Mouse (Mus musculus) liver, embryonic 12.5 days (tissue): ENCODE results near the gene Sprtn. TPM values are rescaled to one million over a fixed set of nuclear protein-coding genes. Genes with fewer than 3 reads are reported as not detected.

Experiments
- ATAC-seq: fragments of 200-750 bp; cut with Nextera tagmentation; 2 replicates; pipeline ENCODE4 v1.8.0; 2017; ENCODE audit warnings: moderate number of reproducible peaks, mild to moderate bottlenecking, moderate library complexity
- H3K27ac ChIP-seq: fragments of 300-500 bp; sonication (generic); 2 replicates; pipeline ENCODE4 v1.5.1; 2016; ENCODE audit warnings: mild to moderate bottlenecking
- H3K27me3 ChIP-seq: fragments of 300-500 bp; sonication (generic); replicated peaks from 2 replicates; pipeline ENCODE4 v1.6.1; 2016; ENCODE audit warnings: mild to moderate bottlenecking, moderate library complexity
- H3K36me3 ChIP-seq: fragments of 300-500 bp; sonication (generic); 2 replicates; pipeline ENCODE4 v1.6.1; 2016; ENCODE audit warnings: mild to moderate bottlenecking, moderate library complexity
- H3K4me1 ChIP-seq: fragments of 300-500 bp; sonication (generic); 2 replicates; pipeline ENCODE4 v1.6.1; 2016
- H3K4me2 ChIP-seq: fragments of 300-500 bp; sonication (generic); 2 replicates; pipeline ENCODE4 v1.6.1; 2016; ENCODE audit warnings: mild to moderate bottlenecking, moderate library complexity
- H3K4me3 ChIP-seq: fragments of 300-500 bp; sonication (generic); 2 replicates; pipeline ENCODE4 v1.5.1; 2016; ENCODE audit warnings: mild to moderate bottlenecking, moderate library complexity
- H3K9ac ChIP-seq: fragments of 300-500 bp; sonication (generic); 2 replicates; pipeline ENCODE4 v1.6.1; 2016; ENCODE audit warnings: mild to moderate bottlenecking, moderate library complexity
- H3K9me3 ChIP-seq: fragments of 300-500 bp; sonication (generic); replicated peaks from 2 replicates; pipeline ENCODE4 v1.6.1; 2016; ENCODE audit warnings: mild to moderate bottlenecking, moderate library complexity
- WGBS: fragments of 180-500 bp; shearing (Covaris S2); methylation state at CpG from one replicate; pipeline ENCODE4 v1.1.7; 2016; ENCODE audit not compliant: insufficient replicate concordance; 5-methylcytosine and 5-hydroxymethylcytosine counted together
- polyA plus RNA-seq: library from polyadenylated mRNA; unstranded; fragments of >200 nt; fragmentation: Nextera tagmentation; extraction: Ambion mirVana; gene quantifications from 2 replicates; pipeline ENCODE4 v1.2.1, GENCODE M21; 2016

Sprtn gene
- polyA plus RNA-seq, 1 experiment from 2014 or later, result 11.1 TPM

DNA sequence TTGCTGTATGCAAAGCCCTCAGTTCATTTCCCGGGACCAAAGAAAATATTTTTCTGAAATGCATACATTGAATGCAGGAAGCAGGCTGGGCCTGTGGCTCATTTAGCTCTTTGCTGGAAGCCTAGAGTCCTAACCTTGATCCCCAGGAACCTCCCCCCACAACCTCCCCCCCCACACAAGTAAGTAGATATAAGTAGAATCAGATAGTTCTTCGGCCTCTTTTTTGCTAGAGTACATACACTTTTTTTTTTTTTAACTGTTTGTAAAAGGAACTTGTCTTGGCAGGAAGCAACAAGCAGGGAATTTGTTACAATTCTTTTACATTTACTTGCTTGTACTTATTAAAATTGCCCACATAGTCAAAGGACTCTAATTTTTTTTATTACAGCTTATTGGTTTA is 53.2 kb downstream of the Sprtn start:
- H3K27me3 ChIP-seq, result peaks cover 25% of the 10 kb centered on the region
- no peaks in the 10 kb centered on the region for H3K9me3 ChIP-seq
- H3K4me2 ChIP-seq, result peak overlapping the region; percentile 86; the same call in 1 of the 2 replicates
- H3K9ac ChIP-seq, result no peak overlapping the region
- no peak overlapping the region for H3K27ac ChIP-seq
- WGBS, result 51% methylated on average over 2 of the region's 2 CpGs
- ATAC-seq, result no peak
- H3K4me3 ChIP-seq, result no peak overlapping the region
- H3K4me1 ChIP-seq, result peaks cover 42% of the 10 kb centered on the region
- H3K36me3 ChIP-seq, result no peaks in the 10 kb centered on the region

DNA sequence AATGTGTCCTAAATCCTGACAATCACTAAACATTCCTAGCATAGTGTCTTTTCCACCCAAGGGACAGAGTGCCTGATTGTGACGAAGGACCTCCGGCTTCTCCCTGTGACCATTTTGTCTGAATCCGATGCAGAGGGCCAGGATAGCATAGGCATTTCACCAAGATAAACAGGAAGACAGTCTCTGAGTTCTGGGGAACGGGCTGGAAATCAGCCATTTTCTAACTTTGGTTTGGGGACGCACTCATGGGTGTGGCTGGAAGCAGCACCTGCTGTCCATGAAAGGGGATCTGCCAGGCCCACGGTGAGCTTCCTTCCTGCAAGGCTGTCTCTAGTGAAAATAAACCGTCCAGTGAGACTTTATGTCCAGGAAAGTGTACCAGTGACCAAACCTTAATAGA is 55.5 kb downstream of the Sprtn start:
- Histone ChIP-seq H3K27ac (no peak overlapping the region), H3K36me3 (no peaks in the 10 kb centered on the region), H3K9me3 (no peaks in the 10 kb centered on the region), H3K4me3 (no peak overlapping the region), H3K9ac (no peak overlapping the region), H3K27me3 (peaks cover 3% of the 10 kb centered on the region), H3K4me2 (no peak overlapping the region), H3K4me1 (peaks cover 19% of the 10 kb centered on the region)
- WGBS, result 68% methylated on average over 7 of the region's 7 CpGs
- ATAC-seq, result no peak

DNA sequence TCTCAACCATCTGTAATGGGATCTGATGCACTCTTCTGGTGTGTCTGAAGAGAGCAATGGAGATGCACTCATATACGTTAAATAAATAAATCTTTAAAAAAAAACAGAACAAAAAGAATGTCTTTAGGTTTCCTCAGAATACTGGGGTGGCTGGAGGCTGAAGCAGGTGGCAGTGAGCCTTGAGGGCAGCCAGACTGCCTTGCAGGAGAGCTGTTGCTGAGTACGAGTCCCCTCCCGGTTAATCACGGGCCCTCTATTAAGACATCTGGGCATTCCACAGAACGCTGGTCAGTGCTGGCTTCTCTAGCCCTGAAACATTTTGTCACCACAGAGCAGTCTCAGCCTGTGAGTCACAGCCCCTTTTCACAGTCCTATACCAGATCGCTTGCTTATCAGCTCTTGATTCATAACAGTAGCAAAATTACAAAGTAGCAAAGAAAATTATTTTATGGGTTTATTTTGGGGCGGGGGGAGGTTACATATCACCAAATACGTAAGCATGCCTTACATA is 56.9 kb downstream of the Sprtn start:
- no peak overlapping the region for H3K9ac ChIP-seq
- H3K4me2 ChIP-seq, result no peak overlapping the region
- peaks cover 22% of the 10 kb centered on the region for H3K4me1 ChIP-seq
- no peaks in the 10 kb centered on the region for H3K9me3 ChIP-seq
- no peaks in the 10 kb centered on the region for H3K36me3 ChIP-seq
- no peak overlapping the region for H3K27ac ChIP-seq
- H3K27me3 ChIP-seq, result no peaks in the 10 kb centered on the region
- ATAC-seq, result no peak
- 69% methylated on average over 8 of the region's 8 CpGs for WGBS
- no peak overlapping the region for H3K4me3 ChIP-seq

Other genes starting within 250 kb of the Sprtn start
- 9.4 and 10.2 TPM in 2 replicates for gene 2310022B05Rik, start 234.5 kb upstream of the Sprtn start, polyA plus RNA-seq
- 32.4 and 35.4 TPM in 2 replicates for gene Ttc13, start 175.9 kb upstream of the Sprtn start, polyA plus RNA-seq
- 13.3 TPM in 2 replicates for gene Arv1, start 175.7 kb upstream of the Sprtn start, polyA plus RNA-seq
- 2.9 and 3.2 TPM in 2 replicates for gene Fam89a, start 146.1 kb upstream of the Sprtn start, polyA plus RNA-seq
- gene Trim67, start 104.8 kb upstream of the Sprtn start, polyA plus RNA-seq, result 0.01 and 0.05 TPM in 2 replicates
- 62.3 and 66.2 TPM in 2 replicates for gene Gnpat, start 34.9 kb upstream of the Sprtn start, polyA plus RNA-seq
- 39.6 and 40.8 TPM in 2 replicates for gene 2810004N23Rik, start 34.8 kb upstream of the Sprtn start, polyA plus RNA-seq
- 9.4 and 10.5 TPM in 2 replicates for gene Exoc8, start 181 bp upstream of the Sprtn start, polyA plus RNA-seq
- 4.3 TPM in 2 replicates for gene Egln1, start 51.4 kb downstream of the Sprtn start, polyA plus RNA-seq
- gene Tsnax, start 115.1 kb downstream of the Sprtn start, polyA plus RNA-seq, result 71.4 TPM in 2 replicates
- gene Disc1, start 156.3 kb downstream of the Sprtn start, polyA plus RNA-seq, result 0.56 and 0.92 TPM in 2 replicates